In genomic region chr2:24960910-24961309, GRCm38 (mm10) we compare ENCODE assay signal across 7 mouse cellular contexts. TPM values are rescaled to one million over a fixed set of nuclear protein-coding genes. Genes with fewer than 3 reads are reported as not detected.
DNase-seq lines count a peak whose midpoint lies in the region; ATAC-seq and TF ChIP-seq lines count a peak whose summit lies in the region.

No protein-coding gene starts in this region.

- dilution Hi-C loops in CH12.LX (cut with MboI; ENCODE audit: extremely low pct_ligation_motif_present, extremely low pct_unique_long_range_greater_than_20kb, low sequenced_read_pairs): no loop called here

- H3K36me3 ChIP-seq in hindbrain, embryonic 14.5 days (replicated peaks; ENCODE audit: control insufficient read depth, insufficient read depth): peaks cover 70% of the 10 kb centered on the region
- peaks cover 59% of the 10 kb centered on the region for H3K36me3 ChIP-seq in hindbrain, embryonic 12.5 days
- H3K36me3 ChIP-seq in CH12.LX (replicated peaks in 1 of 2; ENCODE audit: control insufficient read depth in 1 of 2, insufficient read depth in 1 of 2, low read length in 1 of 2): peaks cover 44 to 76% of the 10 kb centered on the region in 2 experiments

- H3K27ac ChIP-seq in hindbrain, embryonic 14.5 days: no peak overlapping the region
- H3K27ac ChIP-seq in hindbrain, embryonic 12.5 days: no peak overlapping the region
- no peak overlapping the region for H3K27ac ChIP-seq in CH12.LX (ENCODE audit: insufficient read depth, low read depth)

- peaks cover 9% of the 10 kb centered on the region for H3K4me1 ChIP-seq in hindbrain, embryonic 14.5 days (replicated peaks; ENCODE audit: control insufficient read depth, insufficient read depth, low read length)
- peaks cover 12% of the 10 kb centered on the region for H3K4me1 ChIP-seq in hindbrain, embryonic 12.5 days
- peaks cover 0 to 32% of the 10 kb centered on the region in 2 experiments; a peak in 3 of 4 replicates for H3K4me1 ChIP-seq in CH12.LX (ENCODE audit: control insufficient read depth in 1 of 2, insufficient read depth in 2 of 2)

- TF ChIP-seq EP300 in CH12.LX (IDR thresholded peaks at IDR 0.05; ENCODE audit: low read length): no peak

- no peaks in the 10 kb centered on the region for H3K27me3 ChIP-seq in hindbrain, embryonic 14.5 days (ENCODE audit: control insufficient read depth, insufficient read depth, low read length)
- no peaks in the 10 kb centered on the region for H3K27me3 ChIP-seq in hindbrain, embryonic 12.5 days
- H3K27me3 ChIP-seq in CH12.LX (replicated peaks): no peaks in the 10 kb centered on the region

- no peak overlapping the region for H3K4me3 ChIP-seq in hindbrain, embryonic 14.5 days (replicated peaks; ENCODE audit: low read length)
- no peak overlapping the region for H3K4me3 ChIP-seq in hindbrain, embryonic 12.5 days
- no peak overlapping the region for H3K4me3 ChIP-seq in CH12.LX (replicated peaks in 1 of 3; ENCODE audit: low read depth in 2 of 3, low read length in 2 of 3, poor library complexity in 1 of 3)

- no peaks in the 10 kb centered on the region for H3K9me3 ChIP-seq in hindbrain, embryonic 14.5 days (ENCODE audit: control insufficient read depth, low read length)
- no peaks in the 10 kb centered on the region for H3K9me3 ChIP-seq in hindbrain, embryonic 12.5 days (replicated peaks)
- H3K9me3 ChIP-seq in CH12.LX (replicated peaks; ENCODE audit: low read length): no peaks in the 10 kb centered on the region

- TF ChIP-seq POLR2A in CH12.LX (IDR thresholded peaks at IDR 0.05; ENCODE audit: low read depth, low read length): no peak

- 39% methylated on average over 3 of the region's 3 CpGs for WGBS in hindbrain, embryonic 14.5 days
- WGBS in hindbrain, embryonic 12.5 days: 36% methylated on average over 3 of the region's 3 CpGs

- in situ Hi-C loops in CH12.LX (cut with MboI; ENCODE audit: low pct_ligation_motif_present, low pct_unique_long_range_greater_than_20kb, low sequenced_read_pairs): no loop called here

- peak; percentile 42 for DNase-seq in hindbrain, embryonic 14.5 days (ENCODE audit: low spot score)
- DNase-seq in CH12.LX (ENCODE audit: extremely low read depth): no peak
- peak; percentile 66 for DNase-seq in adrenal gland, postnatal 14 days
- DNase-seq in kidney, postnatal 14 days: peak; percentile 61
- peak; percentile 56 for DNase-seq in testis, postnatal 10 days (ENCODE audit: low spot score)
- no peak for DNase-seq in layer of hippocampus, postnatal 36 days

- no peak overlapping the region for H3K9ac ChIP-seq in hindbrain, embryonic 14.5 days
- no peak overlapping the region for H3K9ac ChIP-seq in hindbrain, embryonic 12.5 days
- no peak overlapping the region for H3K9ac ChIP-seq in CH12.LX (ENCODE audit: insufficient read depth, low read depth)

- TF ChIP-seq CTCF in CH12.LX (conservative IDR thresholded peaks at IDR 0.05 in 1 of 2, IDR thresholded peaks at IDR 0.05 in 1 of 2; ENCODE audit: low read depth in 2 of 2, low read length in 2 of 2): peak; percentile 27 to 62; a peak in 3 of 4 replicates

- no peak overlapping the region for H3K4me2 ChIP-seq in hindbrain, embryonic 14.5 days (replicated peaks)
- no peak overlapping the region for H3K4me2 ChIP-seq in hindbrain, embryonic 12.5 days (replicated peaks)
- no peak overlapping the region for H3K4me2 ChIP-seq in CH12.LX (ENCODE audit: insufficient read depth, low read depth, poor library complexity, severe bottlenecking)

- TF ChIP-seq RAD21 in CH12.LX (IDR thresholded peaks at IDR 0.05; ENCODE audit: low read depth, low read length): peak; percentile 15

- no peak for ATAC-seq in hindbrain, embryonic 14.5 days (ENCODE audit: low FRiP score)
- no peak for ATAC-seq in hindbrain, embryonic 12.5 days (ENCODE audit: low FRiP score)

- H3K79me2 ChIP-seq in CH12.LX (replicated peaks; ENCODE audit: control insufficient read depth, extremely low read depth, insufficient read depth, poor library complexity, severe bottlenecking): peaks cover 20% of the 10 kb centered on the region

TF ChIP-seq in CH12.LX, 34 proteins besides CTCF, POLR2A, EP300 and RAD21:
- peak; percentile 15; the same call in 1 of the 2 replicates for TF ChIP-seq SMC3 (IDR thresholded peaks at IDR 0.05; ENCODE audit: low read depth, low read length)
- no peak for TF ChIP-seq HCFC1 (IDR thresholded peaks at IDR 0.05; ENCODE audit: low read depth, low read length)
- TF ChIP-seq TCF12 (IDR thresholded peaks at IDR 0.05; ENCODE audit: low read depth, low read length): peak; percentile 28; the same call in 1 of the 2 replicates

RNA-seq across cellular contexts. Expression of gene Dph7, which starts 1.3 kb away (rescaled TPM):
- 32.6 and 32.8 TPM in 2 replicates for polyA plus RNA-seq in hindbrain, embryonic 14.5 days (2014; fragmentation: Nextera tagmentation; extraction: Ambion mirVana)
- polyA plus RNA-seq in hindbrain, embryonic 12.5 days (2016; fragmentation: Nextera tagmentation; extraction: Ambion mirVana): 28.5 and 29.9 TPM in 2 replicates
- total RNA-seq in CH12.LX (2012; rRNA removed) (24.1 and 24.6 TPM in 2 replicates), CH12.LX (2014; rRNA removed) (23.4 and 25.4 TPM in 2 replicates)
- polyA plus RNA-seq in CH12.LX (2012; ENCODE audit: insufficient read length, low read depth): 24.7 and 26.1 TPM in 2 replicates
- total RNA-seq in adrenal gland, postnatal 14 days (2021): 8.5 and 9.9 TPM in 2 replicates
- 10 to 100 TPM; 32.5 to 34.4 TPM for total RNA-seq in layer of hippocampus, postnatal 36 days (2021)

RNA-seq across cellular contexts. Expression of gene Zmynd19, which starts 11.3 kb away (rescaled TPM):
- 23.4 and 23.9 TPM in 2 replicates for polyA plus RNA-seq in hindbrain, embryonic 14.5 days (2014; fragmentation: Nextera tagmentation; extraction: Ambion mirVana)
- polyA plus RNA-seq in hindbrain, embryonic 12.5 days (2016; fragmentation: Nextera tagmentation; extraction: Ambion mirVana): 19.7 and 20.7 TPM in 2 replicates
- total RNA-seq in CH12.LX (2012; rRNA removed) (40.9 and 49.7 TPM in 2 replicates), CH12.LX (2014; rRNA removed) (41.6 and 44.6 TPM in 2 replicates)
- 70.2 and 90.9 TPM in 2 replicates for polyA plus RNA-seq in CH12.LX (2012; ENCODE audit: insufficient read length, low read depth)
- 24.5 and 25.9 TPM in 2 replicates for total RNA-seq in adrenal gland, postnatal 14 days (2021)
- 10 to 100 TPM; 40.4 to 43.4 TPM for total RNA-seq in layer of hippocampus, postnatal 36 days (2021)

RNA-seq across cellular contexts. Expression of gene Mrpl41, which starts 14.0 kb away (rescaled TPM):
- 173 and 187 TPM in 2 replicates for polyA plus RNA-seq in hindbrain, embryonic 14.5 days (2014; fragmentation: Nextera tagmentation; extraction: Ambion mirVana)
- polyA plus RNA-seq in hindbrain, embryonic 12.5 days (2016; fragmentation: Nextera tagmentation; extraction: Ambion mirVana): 141 and 148 TPM in 2 replicates
- 58.3 and 77.3 TPM in 2 replicates for total RNA-seq in CH12.LX (2012; rRNA removed)
- total RNA-seq in CH12.LX (2014; rRNA removed): 118 and 123 TPM in 2 replicates
- 69.4 and 77.8 TPM in 2 replicates for polyA plus RNA-seq in CH12.LX (2012; ENCODE audit: insufficient read length, low read depth)
- 85.7 and 89.8 TPM in 2 replicates for total RNA-seq in adrenal gland, postnatal 14 days (2021)
- 10 to 100 TPM; 78.2 to 92.1 TPM for total RNA-seq in layer of hippocampus, postnatal 36 days (2021)

RNA-seq across cellular contexts. Expression of gene Pnpla7, which starts 14.9 kb away (rescaled TPM):
- polyA plus RNA-seq in hindbrain, embryonic 14.5 days (2014; fragmentation: Nextera tagmentation; extraction: Ambion mirVana): 2.4 and 3.7 TPM in 2 replicates
- polyA plus RNA-seq in hindbrain, embryonic 12.5 days (2016; fragmentation: Nextera tagmentation; extraction: Ambion mirVana): 3.8 and 5.0 TPM in 2 replicates
- total RNA-seq in CH12.LX (2012; rRNA removed): 26.1 and 26.3 TPM in 2 replicates
- total RNA-seq in CH12.LX (2014; rRNA removed): 17.5 and 18.5 TPM in 2 replicates
- polyA plus RNA-seq in CH12.LX (2012; ENCODE audit: insufficient read length, low read depth): 23.4 and 23.6 TPM in 2 replicates
- total RNA-seq in adrenal gland, postnatal 14 days (2021): 34.2 and 38.3 TPM in 2 replicates
- total RNA-seq in layer of hippocampus, postnatal 36 days (2021): 10 to 100 TPM; 23.3 to 33.3 TPM

RNA-seq across cellular contexts. Expression of gene Arrdc1, which starts 25.9 kb away (rescaled TPM):
- polyA plus RNA-seq in hindbrain, embryonic 14.5 days (2014; fragmentation: Nextera tagmentation; extraction: Ambion mirVana): 22.6 and 26.0 TPM in 2 replicates
- 20.0 and 21.9 TPM in 2 replicates for polyA plus RNA-seq in hindbrain, embryonic 12.5 days (2016; fragmentation: Nextera tagmentation; extraction: Ambion mirVana)
- total RNA-seq in CH12.LX (2012; rRNA removed): 25.9 and 31.5 TPM in 2 replicates
- total RNA-seq in CH12.LX (2014; rRNA removed): 23.2 and 24.6 TPM in 2 replicates
- polyA plus RNA-seq in CH12.LX (2012; ENCODE audit: insufficient read length, low read depth): 27.7 and 32.8 TPM in 2 replicates
- 11.5 and 22.2 TPM in 2 replicates for total RNA-seq in adrenal gland, postnatal 14 days (2021)
- total RNA-seq in layer of hippocampus, postnatal 36 days (2021): 10 to 100 TPM; 10.6 to 11.3 TPM

Comparison
In these comparisons a context has a peak if more than half of its experiments do, and no peak if none do; other contexts are left out.
1. DNase-seq: peak in hindbrain, embryonic 14.5 days (single experiment), adrenal gland, postnatal 14 days (single experiment), kidney, postnatal 14 days (single experiment) and testis, postnatal 10 days (single experiment); none in CH12.LX (single experiment) and layer of hippocampus, postnatal 36 days (0 of 2).